Mouse (Mus musculus) heart, adult 18-20 months (tissue): ENCODE measurements around the gene Thbs4. TPM values are rescaled to one million over a fixed set of nuclear protein-coding genes. Genes with fewer than 3 reads are reported as not detected.

Source experiments
- DNase-seq, 2 experiments: peaks; one replicate each; pipeline ENCODE4 v3.0.0; 2021 to 2022; ENCODE audit warnings: mixed read lengths in 1 of 2
- total RNA-seq, 2 experiments: library from RNA; stranded (reverse); gene quantifications; 2 replicates each; pipeline ENCODE4 v1.2.3; 2021

The Thbs4 gene
- total RNA-seq, 2 experiments from 2014 or later, result 4.5 to 5.3 TPM

GRCm38 (mm10) chr13:92717851-92718665 is 76.6 kb downstream of the Thbs4 start:
- DNase-seq, result no peak

- no peak for DNase-seq
Observed at GRCm38 (mm10) chr13:92712619-92713018, 82.0 kb downstream of the Thbs4 start.

GRCm38 (mm10) chr13:92711821-92712220 is 82.8 kb downstream of the Thbs4 start:
- DNase-seq, result no peak

DNA sequence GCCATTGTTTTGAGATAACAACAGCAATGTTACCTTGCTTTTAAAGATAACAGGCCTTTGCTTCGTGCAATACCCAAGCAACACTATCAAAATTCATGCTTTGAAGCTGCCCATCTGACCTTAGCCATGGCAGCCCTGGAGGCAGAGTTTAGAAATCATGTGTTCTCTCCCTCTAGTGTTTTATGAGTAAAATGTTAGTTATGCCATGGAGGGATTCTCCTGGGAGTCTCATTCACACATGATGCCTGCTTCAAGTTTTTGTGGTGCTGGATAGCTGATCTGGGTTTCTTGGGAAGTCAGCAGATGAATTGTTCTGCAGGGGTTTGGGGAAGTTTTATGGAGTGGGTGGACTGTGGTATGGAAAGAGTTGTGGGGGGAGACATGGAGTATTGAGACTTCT is 84.3 kb downstream of the Thbs4 start:
- DNase-seq, result no peak

GRCm38 (mm10) chr13:92709535-92709934 is 85.1 kb downstream of the Thbs4 start:
- no peak for DNase-seq

GRCm38 (mm10) chr13:92708466-92708865 is 86.2 kb downstream of the Thbs4 start:
- no peak for DNase-seq

DNA sequence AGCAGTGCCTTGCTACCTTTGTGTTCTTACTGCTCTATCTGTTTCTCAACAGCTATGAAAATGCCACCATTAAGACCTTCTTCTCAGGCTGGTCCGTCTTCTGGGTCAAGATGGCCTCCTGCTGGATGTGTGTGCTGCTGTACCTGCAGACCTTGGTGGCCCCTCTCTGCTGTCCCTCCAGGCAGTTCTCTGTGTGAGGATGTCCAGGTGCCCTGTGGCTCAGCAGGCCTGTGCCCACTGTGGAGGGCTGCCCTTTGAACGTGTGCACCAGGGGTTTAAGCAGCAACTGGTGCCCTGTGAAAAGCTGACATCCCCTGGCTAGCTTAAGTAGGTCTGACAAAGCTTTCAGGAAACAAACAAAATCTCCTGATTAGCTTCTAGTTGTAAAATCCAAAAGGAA is 86.7 kb downstream of the Thbs4 start:
- no peak for DNase-seq

- DNase-seq, result no peak
Observed at GRCm38 (mm10) chr13:92706342-92707061, 88.1 kb downstream of the Thbs4 start.

GRCm38 (mm10) chr13:92705016-92705535 is 89.5 kb downstream of the Thbs4 start:
- DNase-seq, result no peak

GRCm38 (mm10) chr13:92704189-92704588 is 90.4 kb downstream of the Thbs4 start:
- DNase-seq, result no peak

GRCm38 (mm10) chr13:92703241-92704027 is 91.2 kb downstream of the Thbs4 start:
- peak; percentile 65 to 68 for DNase-seq

DNA sequence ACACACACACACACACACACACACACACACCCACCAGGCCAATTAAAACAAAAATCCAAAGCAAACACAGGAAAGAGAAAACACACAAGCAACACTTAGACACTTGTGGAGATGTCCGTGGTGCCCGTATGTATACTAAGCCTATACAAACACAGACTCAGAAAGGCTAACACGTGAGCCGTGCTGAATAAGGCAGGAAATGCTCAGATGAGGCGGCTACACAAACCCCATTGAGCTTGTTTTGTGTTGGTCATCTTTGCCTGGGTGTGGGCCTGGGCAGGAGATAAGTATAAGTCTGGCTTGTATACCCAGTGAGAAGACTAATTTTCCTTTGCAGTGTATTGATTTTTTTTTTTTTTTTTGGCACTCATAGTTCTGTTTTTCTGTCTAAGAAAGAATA is 92.6 kb downstream of the Thbs4 start:
- no peak for DNase-seq

Other genes starting within 250 kb of the Thbs4 start
- gene Spz1, start 218.6 kb downstream of the Thbs4 start, total RNA-seq, result not detected
- 10 to 100 TPM; 10.2 to 12.4 TPM for gene Serinc5, start 183.7 kb downstream of the Thbs4 start, total RNA-seq
- gene Mtx3, start 49.9 kb upstream of the Thbs4 start, total RNA-seq, result 1 to 10 TPM; 4.4 to 5.1 TPM